Mouse (Mus musculus) c-Kit-positive CD71-positive TER-119-positive erythroid progenitor cells, embryonic 14.5 days (primary cell): ENCODE results near the gene Dcps.

ENCODE experiments used
- DNase-seq: peaks from one replicate; pipeline ENCODE4 v3.0.0-alpha.2; 2013; ENCODE audit warnings: low spot score

Gene Dcps

GRCm38 (mm10) chr9:35131637-35132397 lies 44.0 kb downstream of the Dcps start:
- DNase-seq = no peak

- no peak for DNase-seq
Measured at GRCm38 (mm10) chr9:35128995-35129418, 46.9 kb downstream of the Dcps start.

- DNase-seq = no peak
Measured at GRCm38 (mm10) chr9:35128564-35128963, 47.3 kb downstream of the Dcps start.

- no peak for DNase-seq
Measured at GRCm38 (mm10) chr9:35127561-35127960, 48.3 kb downstream of the Dcps start.

GRCm38 (mm10) chr9:35127147-35127546 lies 48.7 kb downstream of the Dcps start:
- no peak for DNase-seq

- no peak for DNase-seq
Measured at GRCm38 (mm10) chr9:35124678-35124955, 51.2 kb downstream of the Dcps start.

GRCm38 (mm10) chr9:35123804-35124677 lies 51.8 kb downstream of the Dcps start:
- DNase-seq = peak; percentile 87

- no peak for DNase-seq
Measured at GRCm38 (mm10) chr9:35123456-35123803, 52.4 kb downstream of the Dcps start.

- peak; percentile 92 for DNase-seq
Measured at GRCm38 (mm10) chr9:35122551-35123266, 53.2 kb downstream of the Dcps start.

GRCm38 (mm10) chr9:35119168-35119567 lies 56.7 kb downstream of the Dcps start, which contains the start of gene St3gal4:
TSS of gene St3gal4 (minus strand) at chr9:35119268.
- no peak for DNase-seq

- DNase-seq = peak; percentile 64
Measured at GRCm38 (mm10) chr9:35118563-35118962, 57.3 kb downstream of the Dcps start.

GRCm38 (mm10) chr9:35117384-35118295 lies 58.2 kb downstream of the Dcps start:
- DNase-seq = peak; percentile 69

GRCm38 (mm10) chr9:35116391-35117381 lies 59.2 kb downstream of the Dcps start:
- DNase-seq = peak; percentile 84

- DNase-seq = no peak
Measured at GRCm38 (mm10) chr9:35115804-35116203, 60.1 kb downstream of the Dcps start.

GRCm38 (mm10) chr9:35115299-35115698 lies 60.6 kb downstream of the Dcps start:
- DNase-seq = no peak

- DNase-seq = no peak
Measured at GRCm38 (mm10) chr9:35114234-35114633, 61.6 kb downstream of the Dcps start.

GRCm38 (mm10) chr9:35111941-35112595 lies 63.8 kb downstream of the Dcps start:
- no peak for DNase-seq

- DNase-seq = no peak
Measured at GRCm38 (mm10) chr9:35111446-35111845, 64.4 kb downstream of the Dcps start.

GRCm38 (mm10) chr9:35110567-35110966 lies 65.3 kb downstream of the Dcps start:
- no peak for DNase-seq

- peak; percentile 36 for DNase-seq
Measured at GRCm38 (mm10) chr9:35110051-35110450, 65.8 kb downstream of the Dcps start.
